Mouse (Mus musculus): ENCODE measurements at regions not wholly inside any gene's neighbourhood (a gene's known extent, or its start where the extent isn't known, plus 50 kb on each side); places are given as distances from the start of the nearest gene placed in this dataset.

- Histone ChIP-seq H3K27ac (ENCODE audit: low read depth, low read length) (no peak overlapping the region), H3K9me3 (ENCODE audit: control insufficient read depth, low read length) (no peaks in the 10 kb centered on the region), H3K4me1 (ENCODE audit: control insufficient read depth, insufficient read depth, low read length) (no peaks in the 10 kb centered on the region), H3K9ac (ENCODE audit: low read length) (no peak overlapping the region), H3K36me3 (ENCODE audit: control insufficient read depth, insufficient read depth, low read length) (no peaks in the 10 kb centered on the region), H3K27me3 (ENCODE audit: control insufficient read depth, insufficient read depth, low read length) (no peaks in the 10 kb centered on the region), H3K4me3 (ENCODE audit: low read depth, low read length) (no peak overlapping the region), H3K4me2 (no peak overlapping the region)
- no peak for ATAC-seq (ENCODE audit: low FRiP score)
- 91% methylated on average over 9 of the region's 9 CpGs for WGBS
- no peak for DNase-seq (ENCODE audit: low spot score, missing footprints)
Measured at GRCm38 (mm10) chr12:80040233-80040632, 72.6 kb downstream of the Zfp36l1 start.

GRCm38 (mm10) chr12:80039150-80039549 is 73.7 kb downstream of the Zfp36l1 start:
- ATAC-seq (ENCODE audit: low FRiP score) (no peak), DNase-seq (ENCODE audit: low spot score, missing footprints) (no peak)
- Histone ChIP-seq H3K4me3 (ENCODE audit: low read depth, low read length) (no peak overlapping the region), H3K36me3 (ENCODE audit: control insufficient read depth, insufficient read depth, low read length) (no peaks in the 10 kb centered on the region), H3K27ac (ENCODE audit: low read depth, low read length) (no peak overlapping the region), H3K27me3 (ENCODE audit: control insufficient read depth, insufficient read depth, low read length) (no peaks in the 10 kb centered on the region), H3K4me2 (no peak overlapping the region), H3K9ac (ENCODE audit: low read length) (no peak overlapping the region), H3K9me3 (ENCODE audit: control insufficient read depth, low read length) (no peaks in the 10 kb centered on the region), H3K4me1 (ENCODE audit: control insufficient read depth, insufficient read depth, low read length) (no peaks in the 10 kb centered on the region)
- 93% methylated on average over 1 of the region's 1 CpGs for WGBS

DNA sequence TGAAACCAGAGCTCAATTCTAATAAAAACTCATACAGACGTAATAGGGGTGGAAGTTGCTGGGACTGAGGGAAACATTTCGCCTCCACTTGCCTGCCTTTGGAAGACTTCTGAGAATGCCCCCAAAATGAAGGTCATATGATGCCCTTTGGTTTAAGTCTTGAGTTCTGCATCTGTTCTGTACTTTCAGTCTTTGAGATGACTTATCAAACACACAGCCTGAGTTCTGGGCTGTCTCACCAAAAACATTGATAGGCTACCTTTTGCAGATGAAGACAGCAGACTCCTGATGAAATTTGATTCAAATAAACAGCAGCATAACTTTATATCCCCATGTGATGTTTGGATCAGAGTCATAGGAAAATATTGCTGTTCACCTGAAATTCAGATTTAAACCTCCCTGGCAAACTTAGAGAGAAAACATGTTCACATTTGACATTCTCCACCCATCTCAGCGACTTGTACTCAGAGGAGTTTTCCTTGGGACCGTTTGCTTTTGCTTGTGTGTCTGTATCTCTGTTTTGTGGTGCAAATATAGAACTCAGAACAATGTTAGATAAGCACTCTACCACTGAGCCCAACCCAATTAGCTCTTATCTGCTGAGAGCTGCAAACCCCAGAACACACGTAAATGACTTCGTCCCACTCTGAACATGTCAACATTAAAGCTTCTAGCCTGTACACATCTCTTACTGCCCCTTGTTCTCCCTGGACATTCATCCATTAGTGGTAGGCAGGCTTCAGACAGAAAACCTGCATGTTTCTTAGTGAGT is 77.1 kb downstream of the Zfp36l1 start:
- Histone ChIP-seq H3K9ac (ENCODE audit: low read length) (no peak overlapping the region), H3K36me3 (ENCODE audit: control insufficient read depth, insufficient read depth, low read length) (no peaks in the 10 kb centered on the region), H3K4me1 (ENCODE audit: control insufficient read depth, insufficient read depth, low read length) (no peaks in the 10 kb centered on the region), H3K27ac (ENCODE audit: low read depth, low read length) (no peak overlapping the region), H3K27me3 (ENCODE audit: control insufficient read depth, insufficient read depth, low read length) (no peaks in the 10 kb centered on the region), H3K4me3 (ENCODE audit: low read depth, low read length) (no peak overlapping the region), H3K9me3 (ENCODE audit: control insufficient read depth, low read length) (no peaks in the 10 kb centered on the region), H3K4me2 (no peak overlapping the region)
- ATAC-seq (ENCODE audit: low FRiP score) (no peak), DNase-seq (ENCODE audit: low spot score, missing footprints) (no peak)
- WGBS, result 91% methylated on average over 6 of the region's 6 CpGs

- WGBS, result 62% methylated on average over 4 of the region's 4 CpGs
- DNase-seq (ENCODE audit: low spot score, missing footprints) (no peak), ATAC-seq (ENCODE audit: low FRiP score) (no peak)
- H3K36me3 ChIP-seq (ENCODE audit: control insufficient read depth, insufficient read depth, low read length), result no peaks in the 10 kb centered on the region
- H3K9me3 ChIP-seq (ENCODE audit: control insufficient read depth, low read length), result no peaks in the 10 kb centered on the region
- H3K9ac ChIP-seq (ENCODE audit: low read length), result no peak overlapping the region
- no peak overlapping the region for H3K4me2 ChIP-seq
- H3K27me3 ChIP-seq (ENCODE audit: control insufficient read depth, insufficient read depth, low read length), result no peaks in the 10 kb centered on the region
- no peak overlapping the region for H3K27ac ChIP-seq (ENCODE audit: low read depth, low read length)
- H3K4me3 ChIP-seq (ENCODE audit: low read depth, low read length), result no peak overlapping the region
- no peaks in the 10 kb centered on the region for H3K4me1 ChIP-seq (ENCODE audit: control insufficient read depth, insufficient read depth, low read length)
Measured at GRCm38 (mm10) chr12:80034963-80035411, 77.8 kb downstream of the Zfp36l1 start.

GRCm38 (mm10) chr12:80034100-80034499 is 78.7 kb downstream of the Zfp36l1 start:
- no peak for DNase-seq (ENCODE audit: low spot score, missing footprints)
- Histone ChIP-seq H3K9ac (ENCODE audit: low read length) (no peak overlapping the region), H3K27me3 (ENCODE audit: control insufficient read depth, insufficient read depth, low read length) (no peaks in the 10 kb centered on the region), H3K4me3 (ENCODE audit: low read depth, low read length) (no peak overlapping the region), H3K9me3 (ENCODE audit: control insufficient read depth, low read length) (no peaks in the 10 kb centered on the region), H3K4me1 (ENCODE audit: control insufficient read depth, insufficient read depth, low read length) (no peaks in the 10 kb centered on the region), H3K4me2 (no peak overlapping the region), H3K27ac (ENCODE audit: low read depth, low read length) (no peak overlapping the region), H3K36me3 (ENCODE audit: control insufficient read depth, insufficient read depth, low read length) (no peaks in the 10 kb centered on the region)
- ATAC-seq (ENCODE audit: low FRiP score), result no peak
- 89% methylated on average over 5 of the region's 5 CpGs for WGBS

DNA sequence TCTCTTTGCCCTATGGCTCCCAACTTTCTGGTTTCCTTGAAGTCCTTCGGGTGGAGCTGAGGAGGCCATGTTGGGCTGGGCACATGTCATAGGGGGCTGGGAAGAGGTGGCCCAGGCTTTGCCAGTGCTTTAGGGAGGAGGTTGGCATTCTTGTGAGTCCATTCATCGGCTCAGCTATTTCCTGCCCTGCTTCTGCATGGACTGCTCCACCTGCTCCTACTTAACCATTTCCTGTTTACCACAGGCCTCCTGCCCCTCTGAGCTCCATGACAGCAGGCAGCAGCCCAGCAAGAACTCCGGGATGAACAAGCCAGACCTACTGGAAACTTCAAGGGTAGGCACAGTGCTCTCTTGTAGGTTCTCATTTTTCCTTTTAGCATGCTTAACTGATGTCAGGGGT is 80.3 kb downstream of the Zfp36l1 start:
- Histone ChIP-seq H3K36me3 (ENCODE audit: control insufficient read depth, insufficient read depth, low read length) (no peaks in the 10 kb centered on the region), H3K4me3 (ENCODE audit: low read depth, low read length) (no peak overlapping the region), H3K9ac (ENCODE audit: low read length) (no peak overlapping the region), H3K4me1 (ENCODE audit: control insufficient read depth, insufficient read depth, low read length) (no peaks in the 10 kb centered on the region), H3K27ac (ENCODE audit: low read depth, low read length) (no peak overlapping the region), H3K4me2 (no peak overlapping the region), H3K27me3 (ENCODE audit: control insufficient read depth, insufficient read depth, low read length) (no peaks in the 10 kb centered on the region), H3K9me3 (ENCODE audit: control insufficient read depth, low read length) (no peaks in the 10 kb centered on the region)
- 86% methylated on average over 3 of the region's 3 CpGs for WGBS
- ATAC-seq (ENCODE audit: low FRiP score) (no peak), DNase-seq (ENCODE audit: low spot score, missing footprints) (no peak)

DNA sequence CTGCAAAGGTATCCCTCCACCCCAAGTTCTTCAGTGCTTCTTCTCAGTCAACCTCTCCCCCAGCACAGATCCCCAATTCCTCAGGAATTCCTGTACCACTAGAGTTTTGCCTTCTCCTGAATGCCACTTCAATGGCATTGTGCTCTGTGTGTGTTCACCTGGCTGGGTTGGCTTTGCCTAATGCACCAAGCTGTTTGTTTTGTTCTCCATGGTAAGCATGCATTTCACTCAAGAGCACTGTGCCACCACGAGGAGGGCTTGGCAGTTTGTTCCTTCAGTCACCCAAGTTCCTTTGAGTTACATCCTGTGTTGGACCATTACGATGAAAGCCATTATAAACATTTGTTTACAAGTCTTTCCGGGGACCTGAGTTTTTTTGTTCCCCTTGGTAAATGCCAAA is 84.5 kb downstream of the Zfp36l1 start:
- Histone ChIP-seq H3K4me2 (no peak overlapping the region), H3K36me3 (ENCODE audit: control insufficient read depth, insufficient read depth, low read length) (no peaks in the 10 kb centered on the region), H3K4me3 (ENCODE audit: low read depth, low read length) (no peak overlapping the region), H3K4me1 (ENCODE audit: control insufficient read depth, insufficient read depth, low read length) (peaks cover 10% of the 10 kb centered on the region), H3K27me3 (ENCODE audit: control insufficient read depth, insufficient read depth, low read length) (no peaks in the 10 kb centered on the region), H3K9me3 (ENCODE audit: control insufficient read depth, low read length) (no peaks in the 10 kb centered on the region), H3K27ac (ENCODE audit: low read depth, low read length) (no peak overlapping the region), H3K9ac (ENCODE audit: low read length) (no peak overlapping the region)
- DNase-seq (ENCODE audit: low spot score, missing footprints) (no peak), ATAC-seq (ENCODE audit: low FRiP score) (no peak)
- 91% methylated on average over 3 of the region's 3 CpGs for WGBS

DNA sequence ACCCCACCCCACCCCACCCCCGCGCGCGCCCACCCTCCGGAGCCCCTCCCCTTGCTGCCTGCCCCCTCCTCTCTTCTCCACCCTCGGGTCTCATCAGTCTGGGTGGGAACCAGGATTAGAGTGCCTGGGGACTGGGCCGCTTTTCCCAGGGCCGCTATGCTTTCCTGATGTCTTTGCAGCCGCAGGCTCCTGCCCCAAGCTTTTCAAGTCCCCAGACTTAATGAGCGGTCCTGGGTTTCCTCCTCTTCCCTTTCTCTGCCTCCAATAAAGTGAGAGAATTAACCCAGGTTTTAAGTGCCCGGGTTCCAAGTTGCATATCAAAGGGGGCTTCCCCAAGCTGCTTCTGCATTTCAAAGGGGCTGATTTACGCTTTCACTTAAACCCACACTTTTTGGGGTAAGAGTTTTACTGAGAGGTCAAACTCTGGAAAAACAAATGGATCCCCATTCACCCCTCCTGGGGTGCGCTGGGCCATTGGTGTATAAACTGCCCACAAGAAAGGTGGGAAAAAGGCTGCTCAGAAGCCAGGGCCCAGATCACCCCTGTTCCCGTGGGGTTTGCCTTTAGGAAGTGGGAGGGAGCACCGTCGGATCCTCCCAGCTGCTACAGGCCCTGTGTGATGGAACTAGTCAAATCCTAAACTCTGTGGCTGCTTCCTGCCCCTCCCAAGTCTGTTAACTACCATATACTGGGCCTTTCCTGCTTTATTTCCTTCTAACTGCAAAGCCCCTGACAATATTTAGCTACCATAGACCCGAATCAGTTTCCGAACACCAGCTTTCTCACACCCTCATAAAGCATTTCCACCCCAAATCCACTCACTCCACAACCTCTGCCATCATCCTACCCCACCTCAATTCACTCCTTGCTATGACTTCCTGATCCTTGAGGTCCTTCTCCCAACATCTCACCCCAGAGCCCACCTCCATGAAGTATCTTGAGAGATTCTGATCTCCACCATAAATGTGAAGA is 89.4 kb downstream of the Zfp36l1 start:
- Histone ChIP-seq H3K27me3 (ENCODE audit: control insufficient read depth, insufficient read depth, low read length) (no peaks in the 10 kb centered on the region), H3K4me3 (ENCODE audit: low read depth, low read length) (peak overlapping the region; percentile 13; the same call in 1 of the 2 replicates), H3K4me2 (peak overlapping the region; percentile 26), H3K9ac (ENCODE audit: low read length) (peak overlapping the region; percentile 27; the same call in 1 of the 2 replicates), H3K27ac (ENCODE audit: low read depth, low read length) (peak overlapping the region; percentile 87), H3K36me3 (ENCODE audit: control insufficient read depth, insufficient read depth, low read length) (no peaks in the 10 kb centered on the region), H3K9me3 (ENCODE audit: control insufficient read depth, low read length) (no peaks in the 10 kb centered on the region), H3K4me1 (ENCODE audit: control insufficient read depth, insufficient read depth, low read length) (peaks cover 44% of the 10 kb centered on the region)
- DNase-seq (ENCODE audit: low spot score, missing footprints) (peak; percentile 91), ATAC-seq (ENCODE audit: low FRiP score) (peak; percentile 87)
- WGBS, result 7% methylated on average over 17 of the region's 18 CpGs
